Mouse (Mus musculus) lung, embryonic 16.5 days (tissue): ENCODE data around the gene Pafah1b2. TPM values are rescaled to one million over a fixed set of nuclear protein-coding genes. Genes with fewer than 3 reads are reported as not detected.

Experiments used
- ATAC-seq: fragments of 200-750 bp; cut with Nextera tagmentation; 2 replicates; pipeline ENCODE4 v1.8.0; 2017; ENCODE audit warnings: low read depth, mild to moderate bottlenecking, moderate library complexity
- H3K27ac ChIP-seq: fragments of 300-500 bp; sonication (generic); 2 replicates; pipeline ENCODE4 v1.5.1; 2014; ENCODE audit warnings: mild to moderate bottlenecking, control low read depth, low read length
- H3K27me3 ChIP-seq: fragments of 300-500 bp; sonication (generic); 2 replicates; pipeline ENCODE4 v1.6.1; 2014; ENCODE audit warnings: low read depth, low read length, mixed read lengths; ENCODE audit not compliant: control insufficient read depth, insufficient read depth
- H3K36me3 ChIP-seq: fragments of 300-500 bp; sonication (generic); 2 replicates; pipeline ENCODE4 v1.6.1; 2014; ENCODE audit warnings: low read length; ENCODE audit not compliant: control insufficient read depth, insufficient read depth
- H3K4me1 ChIP-seq: fragments of 300-500 bp; sonication (generic); replicated peaks from 2 replicates; pipeline ENCODE4 v1.6.1; 2014; ENCODE audit warnings: low read length, mixed read lengths; ENCODE audit not compliant: control insufficient read depth, insufficient read depth
- H3K4me2 ChIP-seq: fragments of 300-500 bp; sonication (generic); 2 replicates; pipeline ENCODE4 v1.6.1; 2014; ENCODE audit warnings: low read depth, low read length, control low read depth
- H3K4me3 ChIP-seq: fragments of 300-500 bp; sonication (generic); 2 replicates; pipeline ENCODE4 v1.5.1; 2014; ENCODE audit warnings: mild to moderate bottlenecking, low read length, control low read depth
- H3K9ac ChIP-seq: fragments of 300-500 bp; sonication (generic); 2 replicates; pipeline ENCODE4 v1.6.1; 2014; ENCODE audit warnings: low read length, control low read depth
- H3K9me3 ChIP-seq: fragments of 300-500 bp; sonication (generic); 2 replicates; pipeline ENCODE4 v1.6.1; 2016; ENCODE audit warnings: low read length; ENCODE audit not compliant: control insufficient read depth
- WGBS: fragments of 180-500 bp; shearing (Covaris S2); extraction: QIAGEN DNeasy Blood & Tissue Kit; methylation state at CpG from one replicate; pipeline ENCODE4 v1.1.7; 2014; 5-methylcytosine and 5-hydroxymethylcytosine counted together
- polyA plus RNA-seq: library from polyadenylated mRNA; unstranded; fragments of >200 nt; fragmentation: Nextera tagmentation; extraction: Ambion mirVana; gene quantifications from 2 replicates; pipeline ENCODE4 v1.2.1, GENCODE M21; 2015

The Pafah1b2 gene
- polyA plus RNA-seq, 1 experiment from 2014 or later, result 157 TPM

DNA sequence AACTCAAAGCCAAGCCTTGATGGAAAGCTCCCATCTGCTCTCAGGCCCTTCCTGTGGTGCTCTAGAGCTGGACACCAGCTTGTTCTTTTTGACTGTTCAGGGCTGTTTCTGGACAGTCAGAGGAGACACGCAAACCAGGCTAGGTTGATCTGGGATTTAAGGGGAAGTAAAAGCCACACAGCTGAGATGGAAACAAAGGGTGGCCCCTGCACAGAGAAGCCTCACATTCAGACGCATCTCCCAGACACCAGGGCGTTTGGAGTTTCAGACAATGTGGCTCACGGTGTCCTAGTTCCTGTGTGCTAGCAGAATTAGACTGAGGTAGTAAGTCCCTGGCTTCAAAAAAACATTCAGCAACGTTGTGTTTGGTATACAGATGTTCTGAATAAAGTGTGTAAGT lies 6.3 kb downstream of the Pafah1b2 start:
- H3K4me2 ChIP-seq, result no peak overlapping the region
- no peaks in the 10 kb centered on the region for H3K9me3 ChIP-seq
- ATAC-seq, result no peak
- no peaks in the 10 kb centered on the region for H3K36me3 ChIP-seq
- WGBS, result 59% methylated on average over 5 of the region's 5 CpGs
- H3K27ac ChIP-seq, result no peak overlapping the region
- no peaks in the 10 kb centered on the region for H3K27me3 ChIP-seq
- 0 out of 2 replicates have a peak, but pooled peaks cover 2% of the 10 kb centered on the region for H3K4me1 ChIP-seq
- H3K9ac ChIP-seq, result no peak overlapping the region
- no peak overlapping the region for H3K4me3 ChIP-seq

DNA sequence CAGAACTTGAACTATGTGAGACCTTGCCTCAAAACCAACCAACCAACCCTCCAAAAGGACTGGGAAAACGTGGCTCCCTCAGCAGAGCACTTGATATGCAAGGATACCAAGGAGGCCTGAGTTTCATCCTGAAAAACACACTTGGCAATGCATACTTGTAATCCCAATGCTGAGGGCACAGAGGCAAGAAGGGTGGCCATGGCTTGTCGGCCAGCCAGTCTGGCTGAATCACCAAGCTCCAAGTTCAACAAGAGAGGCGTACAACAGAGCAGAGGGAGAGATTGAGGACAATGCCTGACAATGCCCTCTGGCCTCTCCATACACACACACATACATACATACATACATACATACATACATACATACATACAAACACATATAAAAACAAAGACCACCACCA lies 8.0 kb downstream of the Pafah1b2 start:
- H3K4me2 ChIP-seq, result no peak overlapping the region
- 66% methylated on average over 3 of the region's 3 CpGs for WGBS
- no peaks in the 10 kb centered on the region for H3K4me1 ChIP-seq
- H3K9me3 ChIP-seq, result no peaks in the 10 kb centered on the region
- H3K36me3 ChIP-seq, result no peaks in the 10 kb centered on the region
- H3K9ac ChIP-seq, result no peak overlapping the region
- H3K27me3 ChIP-seq, result no peaks in the 10 kb centered on the region
- no peak for ATAC-seq
- H3K27ac ChIP-seq, result no peak overlapping the region
- no peak overlapping the region for H3K4me3 ChIP-seq

DNA sequence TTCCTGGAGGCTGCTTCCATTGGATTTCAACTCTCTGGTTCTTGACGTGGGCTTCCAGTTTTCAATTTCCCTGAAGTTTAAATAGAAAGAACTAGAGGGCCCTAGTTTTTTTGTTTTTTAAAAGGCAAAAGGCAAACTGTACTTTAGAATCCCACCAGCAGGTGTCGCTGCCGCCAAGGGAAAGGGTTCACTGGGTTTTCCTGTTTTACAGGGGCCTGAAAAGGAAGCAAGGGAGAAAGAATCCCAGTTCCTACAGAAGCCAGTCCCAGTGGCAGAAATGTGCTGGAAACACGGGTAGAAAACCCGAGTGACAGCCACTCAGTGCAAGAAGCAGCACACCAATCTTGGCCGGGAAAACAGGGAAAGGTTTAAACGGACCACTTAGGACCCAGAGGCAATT lies 8.8 kb downstream of the Pafah1b2 start:
- ATAC-seq, result no peak
- WGBS, result 7% methylated on average over 7 of the region's 7 CpGs
- no peaks in the 10 kb centered on the region for H3K9me3 ChIP-seq
- no peaks in the 10 kb centered on the region for H3K4me1 ChIP-seq
- no peaks in the 10 kb centered on the region for H3K36me3 ChIP-seq
- no peak overlapping the region for H3K4me3 ChIP-seq
- no peaks in the 10 kb centered on the region for H3K27me3 ChIP-seq
- no peak overlapping the region for H3K4me2 ChIP-seq
- no peak overlapping the region for H3K9ac ChIP-seq
- H3K27ac ChIP-seq, result no peak overlapping the region

DNA sequence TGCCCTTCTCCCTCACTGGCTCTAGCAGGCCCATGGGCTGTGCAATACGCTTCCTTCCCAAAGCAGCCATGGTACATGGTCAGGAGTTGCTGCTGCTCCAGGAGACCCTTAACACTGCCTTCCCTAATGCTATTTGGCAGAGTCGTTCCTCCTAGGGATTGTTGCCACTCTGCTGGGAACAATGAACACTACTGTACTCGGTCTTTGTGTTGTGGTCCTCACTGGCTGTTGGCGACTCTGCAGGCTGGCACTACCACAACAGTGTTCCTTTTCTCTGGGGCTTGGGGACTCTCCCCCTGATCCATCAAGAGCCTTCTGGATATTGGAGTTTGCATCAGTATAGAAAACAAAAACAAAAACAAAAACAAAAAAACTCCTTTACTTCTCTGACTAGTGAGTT lies 13.5 kb downstream of the Pafah1b2 start:
- H3K9me3 ChIP-seq, result no peaks in the 10 kb centered on the region
- no peaks in the 10 kb centered on the region for H3K36me3 ChIP-seq
- no peaks in the 10 kb centered on the region; the same call in 1 of the 2 replicates for H3K4me1 ChIP-seq
- no peak for ATAC-seq
- H3K27ac ChIP-seq, result no peak overlapping the region
- H3K4me2 ChIP-seq, result no peak overlapping the region
- H3K4me3 ChIP-seq, result no peak overlapping the region
- no peak overlapping the region for H3K9ac ChIP-seq
- H3K27me3 ChIP-seq, result no peaks in the 10 kb centered on the region
- 66% methylated on average over 4 of the region's 4 CpGs for WGBS

DNA sequence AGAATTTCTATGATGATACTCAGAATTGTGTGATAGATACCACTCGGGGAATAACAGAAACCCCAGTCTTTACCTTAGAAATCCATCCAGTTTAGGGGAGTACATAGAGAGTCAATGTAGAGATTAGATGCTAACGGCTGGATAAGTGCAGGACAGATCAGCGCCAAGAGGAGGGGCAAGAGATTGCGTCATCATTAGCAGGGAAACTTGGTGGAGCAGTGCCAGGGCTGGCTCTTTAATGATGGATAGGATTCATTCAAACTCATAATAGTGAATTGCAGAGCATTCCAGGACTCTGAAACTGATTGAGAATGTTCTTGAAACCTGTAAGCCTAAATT lies 27.3 kb downstream of the Pafah1b2 start:
- Histone ChIP-seq H3K4me2 (peak overlapping the region; percentile 97), H3K27me3 (no peaks in the 10 kb centered on the region), H3K4me1 (peaks cover 16% of the 10 kb centered on the region), H3K9ac (peak overlapping the region; percentile 95), H3K4me3 (peak overlapping the region; percentile 94), H3K36me3 (0 out of 2 replicates have a peak, but pooled peaks cover 3% of the 10 kb centered on the region), H3K9me3 (no peaks in the 10 kb centered on the region), H3K27ac (peak overlapping the region; percentile 97)
- WGBS, result 3% methylated on average over 4 of the region's 4 CpGs
- ATAC-seq, result peak; percentile 86

DNA sequence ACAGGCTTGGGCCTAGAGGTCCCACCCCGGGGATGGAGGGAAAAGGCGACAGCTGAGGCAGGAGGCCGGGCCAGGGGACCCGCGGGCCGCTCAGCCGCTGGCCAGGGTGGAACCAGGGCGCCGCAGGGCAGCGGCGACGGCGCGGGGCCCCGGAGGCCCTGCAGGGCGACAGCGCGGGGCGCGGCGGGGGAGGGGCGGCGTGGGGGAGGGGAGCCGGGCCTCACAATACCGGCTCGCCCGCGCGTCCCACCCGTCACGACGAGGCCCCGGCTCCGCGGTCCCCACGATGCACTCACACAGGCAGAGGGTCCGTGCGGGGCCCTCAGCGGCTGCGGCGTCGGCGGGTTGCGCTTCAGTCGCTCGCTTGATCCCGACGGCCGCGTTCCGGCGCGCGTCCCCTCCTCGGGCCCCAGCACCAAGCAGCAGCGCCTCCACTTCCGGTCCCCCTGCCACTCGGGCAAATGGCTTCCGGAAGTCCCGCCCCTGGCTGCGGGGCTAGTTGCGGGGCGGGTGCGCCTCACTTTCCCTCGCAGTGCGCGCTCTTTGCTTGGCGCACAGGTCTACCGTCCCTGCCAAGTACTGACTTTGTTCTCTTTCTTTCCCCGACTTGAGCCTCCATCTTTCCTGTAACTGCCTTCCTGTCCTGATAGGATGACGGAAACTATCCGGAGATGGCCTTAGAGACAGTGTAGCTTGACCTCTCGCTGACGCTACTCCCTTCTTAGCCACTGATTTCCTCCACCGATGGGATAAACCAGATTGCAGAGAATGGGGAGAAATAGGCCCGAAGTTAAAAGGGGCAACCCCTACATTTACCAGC lies 27.9 kb downstream of the Pafah1b2 start:
- H3K9me3 ChIP-seq, result no peaks in the 10 kb centered on the region
- H3K4me2 ChIP-seq, result peak overlapping the region; percentile 97
- 0 out of 2 replicates have a peak, but pooled peaks cover 3% of the 10 kb centered on the region for H3K36me3 ChIP-seq
- WGBS, result 0% methylated on average over 64 of the region's 76 CpGs
- no peaks in the 10 kb centered on the region for H3K27me3 ChIP-seq
- H3K9ac ChIP-seq, result peak overlapping the region; percentile 95
- H3K4me1 ChIP-seq, result peaks cover 16% of the 10 kb centered on the region
- H3K4me3 ChIP-seq, result peak overlapping the region; percentile 94
- ATAC-seq, result peak; percentile 96
- peak overlapping the region; percentile 97 for H3K27ac ChIP-seq

DNA sequence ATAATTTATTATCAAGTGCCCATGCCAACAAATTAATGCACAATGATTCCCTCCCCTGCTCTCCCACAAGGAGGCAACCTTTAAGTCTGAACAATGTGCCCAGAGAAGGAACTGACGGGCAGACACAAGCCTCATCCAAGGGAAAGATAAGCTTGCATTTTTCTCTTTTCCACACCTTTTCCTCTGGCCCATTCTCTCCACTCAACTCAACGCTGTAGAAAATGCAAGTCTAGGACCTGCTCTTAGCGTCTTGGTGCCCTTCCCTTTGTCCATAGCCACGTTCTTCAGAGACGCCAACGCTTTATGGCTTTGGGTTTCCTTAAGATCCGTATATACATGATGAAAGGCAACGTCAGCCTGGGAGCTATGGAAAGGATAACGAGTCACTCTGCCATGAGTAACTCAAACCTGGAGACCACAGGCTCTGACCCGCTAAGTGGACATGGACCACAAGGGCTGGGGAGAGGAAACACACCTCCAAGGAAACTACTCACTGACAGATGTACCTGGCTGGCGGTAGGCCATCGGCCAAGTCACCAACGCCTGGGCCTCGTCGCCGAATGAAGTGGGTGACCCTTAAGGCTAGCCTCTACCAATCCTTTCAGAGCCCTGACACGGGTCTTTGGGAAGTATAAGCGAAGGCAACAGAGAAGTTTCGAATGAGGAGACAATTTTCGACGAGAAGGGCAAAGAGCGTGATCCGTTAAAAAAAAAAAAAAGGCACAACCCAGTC lies 28.6 kb downstream of the Pafah1b2 start:
- WGBS, result under 1% methylated on average over 23 of the region's 23 CpGs
- Histone ChIP-seq H3K4me2 (peak overlapping the region; percentile 97), H3K9ac (peak overlapping the region; percentile 95), H3K36me3 (0 out of 2 replicates have a peak, but pooled peaks cover 3% of the 10 kb centered on the region), H3K4me3 (peak overlapping the region; percentile 94), H3K4me1 (peaks cover 16% of the 10 kb centered on the region), H3K27ac (peak overlapping the region; percentile 97), H3K9me3 (no peaks in the 10 kb centered on the region), H3K27me3 (no peaks in the 10 kb centered on the region)
- ATAC-seq, result no peak

DNA sequence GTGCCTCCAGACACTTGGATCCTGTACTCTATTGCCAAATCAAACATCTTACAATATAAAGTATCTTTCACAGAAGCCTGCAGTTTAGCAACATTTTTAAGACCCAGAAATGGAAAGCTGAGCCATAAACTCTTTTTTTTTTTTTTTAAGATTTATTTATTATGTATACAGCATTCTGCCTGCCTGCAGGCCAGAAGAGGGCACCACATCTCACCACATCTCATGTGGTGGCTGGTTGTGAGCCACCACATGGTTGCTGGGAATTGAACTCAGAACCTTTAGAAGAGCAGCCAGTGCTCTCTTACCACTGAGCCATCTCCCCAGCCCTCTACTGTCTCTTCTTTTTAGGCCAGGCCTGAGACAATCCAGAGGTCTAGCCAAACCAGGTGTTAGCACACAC lies 31.2 kb downstream of the Pafah1b2 start:
- Histone ChIP-seq H3K9ac (no peak overlapping the region), H3K4me2 (no peak overlapping the region), H3K9me3 (no peaks in the 10 kb centered on the region), H3K27me3 (no peaks in the 10 kb centered on the region), H3K4me1 (peaks cover 16% of the 10 kb centered on the region), H3K4me3 (no peak overlapping the region), H3K27ac (no peak overlapping the region), H3K36me3 (0 out of 2 replicates have a peak, but pooled peaks cover 3% of the 10 kb centered on the region)
- ATAC-seq, result no peak

DNA sequence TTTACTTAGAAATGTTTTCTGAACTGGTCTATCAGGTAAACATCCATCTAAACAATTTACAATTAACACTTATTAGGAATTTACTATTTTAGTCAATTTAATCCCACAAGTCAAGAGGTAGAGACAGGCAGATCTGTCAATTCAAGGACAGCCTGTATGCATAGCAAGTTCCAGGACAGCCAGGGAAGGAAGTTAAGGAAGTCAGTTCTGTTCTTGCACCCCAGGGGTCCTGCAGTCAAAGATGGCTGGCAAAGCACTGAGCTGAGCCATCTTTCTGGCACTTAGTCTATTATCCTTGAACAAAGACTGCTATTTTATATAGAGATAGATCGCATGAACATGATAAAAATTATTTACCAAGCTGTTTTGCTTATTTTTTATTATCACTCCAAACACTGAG lies 31.9 kb downstream of the Pafah1b2 start:
- H3K27me3 ChIP-seq, result no peaks in the 10 kb centered on the region
- no peak overlapping the region for H3K9ac ChIP-seq
- H3K4me3 ChIP-seq, result no peak overlapping the region
- no peaks in the 10 kb centered on the region for H3K9me3 ChIP-seq
- no peak overlapping the region for H3K4me2 ChIP-seq
- peaks cover 16% of the 10 kb centered on the region for H3K4me1 ChIP-seq
- peaks cover 6% of the 10 kb centered on the region; the same call in 1 of the 2 replicates for H3K36me3 ChIP-seq
- H3K27ac ChIP-seq, result no peak overlapping the region
- 81% methylated on average over 1 of the region's 1 CpGs for WGBS
- no peak for ATAC-seq
